Mouse (Mus musculus): ENCODE measurements around the gene Gpr107. TPM values are rescaled to one million over a fixed set of nuclear protein-coding genes. Genes with fewer than 3 reads are reported as not detected.

Gpr107 gene
- polyA plus RNA-seq (2015; fragmentation: Nextera tagmentation; extraction: Ambion mirVana) = 30.0 and 31.1 TPM in 2 replicates

DNA sequence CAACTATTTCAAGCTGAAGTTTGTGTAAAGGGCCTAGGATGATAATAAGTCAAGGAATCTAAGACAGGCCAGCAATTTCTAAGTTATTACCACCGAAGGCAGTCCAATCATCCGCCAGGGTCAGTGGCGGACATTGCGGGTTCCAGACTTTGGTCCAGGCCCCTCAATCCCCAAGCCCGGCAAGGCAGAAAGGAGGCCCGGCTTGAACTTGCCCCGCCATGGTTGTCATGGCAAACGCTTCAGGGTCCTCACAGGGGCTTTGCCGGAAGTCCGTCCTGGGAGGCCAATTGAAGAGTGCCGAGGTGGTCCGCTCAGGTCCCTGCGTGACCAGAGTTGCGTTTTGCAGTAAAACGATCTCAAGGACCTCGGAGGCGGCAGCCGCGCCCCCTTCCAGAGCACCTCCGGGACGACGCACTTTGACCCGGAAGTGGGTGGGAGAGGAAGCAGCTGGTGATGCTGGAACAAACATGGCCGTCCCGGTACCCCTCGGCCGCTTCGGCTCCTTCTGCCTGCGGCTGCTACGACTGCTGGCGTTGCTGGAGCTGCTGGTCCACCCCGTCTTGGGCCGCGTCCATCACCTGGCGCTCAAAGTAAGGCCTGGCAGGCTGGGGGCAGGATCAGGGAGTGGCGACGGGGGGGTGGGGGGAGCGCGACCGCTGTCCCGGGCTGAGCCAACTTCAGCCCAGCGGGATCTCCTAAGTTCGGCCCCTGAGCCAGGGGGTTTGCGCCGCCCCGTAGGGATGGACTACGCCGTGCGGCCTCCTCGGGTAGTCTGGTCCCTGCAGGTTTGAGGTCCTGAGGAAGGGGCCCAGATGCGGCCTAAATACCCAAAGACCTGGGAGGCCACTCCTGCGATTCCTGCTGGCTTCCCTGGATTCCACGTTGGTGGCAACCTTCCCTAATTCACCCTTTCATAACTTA, at the start of gene Gpr107:
Gene Gpr107, plus strand, starts transcription at position 425 of the 921 bp plus-strand sequence.
- Histone ChIP-seq H3K9ac (peak within 1 kb of the TSS; percentile 87), H3K27ac (peak within 1 kb of the TSS; percentile 79), H3K4me1 (replicated peaks) (peaks cover 5% of the 10 kb centered on the region; the same call in 1 of the 2 replicates), H3K36me3 (no peaks in the 10 kb centered on the region), H3K9me3 (no peaks in the 10 kb centered on the region), H3K27me3 (replicated peaks) (no peaks in the 10 kb centered on the region), H3K4me2 (replicated peaks) (peak within 1 kb of the TSS; percentile 65), H3K4me3 (replicated peaks) (peak within 1 kb of the TSS; percentile 97)
- ATAC-seq = peak; percentile 95
- under 1% methylated on average over 51 of the region's 53 CpGs for WGBS

GRCm38 (mm10) chr2:31103321-31103720, 48.8 kb upstream of the Gpr107 start:
- Histone ChIP-seq H3K4me2 (replicated peaks) (no peak overlapping the region), H3K9me3 (no peaks in the 10 kb centered on the region), H3K9ac (no peak overlapping the region), H3K4me1 (replicated peaks) (peaks cover 24% of the 10 kb centered on the region), H3K27me3 (replicated peaks) (no peaks in the 10 kb centered on the region), H3K36me3 (no peaks in the 10 kb centered on the region; the same call in 1 of the 2 replicates), H3K4me3 (replicated peaks) (no peak overlapping the region), H3K27ac (0 out of 2 replicates have a peak overlapping the region, but pooled peaks have one; percentile 22)
- 70% methylated on average over 8 of the region's 8 CpGs for WGBS
- no peak for ATAC-seq

- H3K9ac ChIP-seq = no peak overlapping the region
- no peaks in the 10 kb centered on the region; the same call in 1 of the 2 replicates for H3K36me3 ChIP-seq
- H3K4me2 ChIP-seq (replicated peaks) = no peak overlapping the region
- WGBS = 64% methylated on average over 3 of the region's 3 CpGs
- no peak overlapping the region for H3K4me3 ChIP-seq (replicated peaks)
- peak; percentile 27; the same call in 1 of the 2 replicates for ATAC-seq
- no peaks in the 10 kb centered on the region for H3K9me3 ChIP-seq
- peaks cover 28% of the 10 kb centered on the region for H3K4me1 ChIP-seq (replicated peaks)
- H3K27me3 ChIP-seq (replicated peaks) = no peaks in the 10 kb centered on the region
- H3K27ac ChIP-seq = peak overlapping the region; percentile 74; the same call in 1 of the 2 replicates
These were observed 46.8 kb upstream of the Gpr107 start for GRCm38 (mm10) chr2:31105279-31105678.

DNA sequence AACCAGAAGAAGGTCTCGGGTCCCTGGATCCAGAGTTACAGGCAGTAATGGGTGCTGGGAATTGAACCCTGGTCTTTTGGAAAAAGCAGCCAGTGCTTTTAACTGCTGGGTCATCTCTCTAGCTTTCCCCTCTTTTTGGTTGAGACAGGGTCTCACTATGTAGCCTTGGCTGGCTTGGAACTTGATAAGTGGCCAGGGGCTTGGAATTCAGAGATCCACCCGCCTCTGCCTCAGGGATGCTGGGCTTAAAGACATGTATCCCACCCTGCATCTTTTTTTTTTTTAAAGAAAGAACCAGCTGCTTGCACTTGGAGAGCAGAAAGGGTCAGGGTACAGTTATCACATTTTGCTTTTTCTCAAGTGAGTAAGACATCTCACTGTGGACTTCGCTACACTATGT, 46.1 kb upstream of the Gpr107 start:
- Histone ChIP-seq H3K27ac (peak overlapping the region; percentile 74; the same call in 1 of the 2 replicates), H3K36me3 (no peaks in the 10 kb centered on the region), H3K27me3 (replicated peaks) (no peaks in the 10 kb centered on the region), H3K4me2 (replicated peaks) (no peak overlapping the region), H3K9me3 (no peaks in the 10 kb centered on the region), H3K9ac (no peak overlapping the region), H3K4me1 (replicated peaks) (peaks cover 25% of the 10 kb centered on the region), H3K4me3 (replicated peaks) (no peak overlapping the region)
- 89% methylated on average over 3 of the region's 3 CpGs for WGBS
- ATAC-seq = no peak

GRCm38 (mm10) chr2:31106621-31107320, 45.3 kb upstream of the Gpr107 start:
- ATAC-seq = peak; percentile 74
- Histone ChIP-seq H3K36me3 (no peaks in the 10 kb centered on the region), H3K4me1 (replicated peaks) (peaks cover 27% of the 10 kb centered on the region), H3K4me2 (replicated peaks) (peak overlapping the region; percentile 3; the same call in 1 of the 2 replicates), H3K9ac (no peak overlapping the region), H3K27ac (peak overlapping the region; percentile 74), H3K4me3 (replicated peaks) (no peak overlapping the region), H3K9me3 (no peaks in the 10 kb centered on the region), H3K27me3 (replicated peaks) (no peaks in the 10 kb centered on the region)
- WGBS = 20% methylated on average over 11 of the region's 11 CpGs

GRCm38 (mm10) chr2:31108186-31108585, 43.9 kb upstream of the Gpr107 start:
- no peaks in the 10 kb centered on the region for H3K27me3 ChIP-seq (replicated peaks)
- WGBS = 63% methylated on average over 6 of the region's 6 CpGs
- H3K4me3 ChIP-seq (replicated peaks) = no peak overlapping the region

DNA sequence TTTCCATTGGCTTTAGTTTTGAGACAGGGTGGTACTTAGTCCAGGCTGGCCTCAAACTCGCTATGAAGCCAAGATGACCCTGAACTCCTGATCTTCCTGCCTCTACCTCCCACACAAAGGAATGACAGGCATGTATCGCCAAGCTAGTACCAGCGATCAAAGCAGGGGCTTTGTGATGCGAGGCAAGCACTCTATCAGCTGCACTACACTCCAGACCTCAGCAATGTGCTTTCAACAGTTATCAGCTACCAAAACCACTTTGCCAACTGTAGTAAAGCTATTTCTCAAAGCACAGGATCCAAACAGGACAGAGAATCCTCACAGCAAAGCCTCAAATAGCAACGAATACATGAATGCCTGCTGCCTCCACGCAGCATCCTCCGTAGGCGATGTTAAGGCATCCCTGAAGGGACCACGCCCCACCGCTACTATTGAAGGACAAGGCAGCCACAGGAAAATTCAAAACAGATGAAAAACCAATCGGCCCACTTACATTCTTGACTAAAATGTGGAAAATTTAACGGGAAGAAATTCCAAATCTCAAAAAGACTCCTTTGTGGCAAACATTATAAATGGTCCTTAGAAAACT, 42.1 kb upstream of the Gpr107 start:
- Histone ChIP-seq H3K9ac (no peak overlapping the region), H3K36me3 (no peaks in the 10 kb centered on the region), H3K27me3 (replicated peaks) (no peaks in the 10 kb centered on the region), H3K4me2 (replicated peaks) (no peak overlapping the region), H3K4me3 (replicated peaks) (no peak overlapping the region), H3K4me1 (replicated peaks) (peaks cover 28% of the 10 kb centered on the region), H3K27ac (no peak overlapping the region), H3K9me3 (no peaks in the 10 kb centered on the region)
- WGBS = 75% methylated on average over 12 of the region's 12 CpGs
- no peak for ATAC-seq

More at GRCm38 (mm10) chr2:31108186-31108585, 43.9 kb upstream of the Gpr107 start:
- H3K36me3 ChIP-seq = no peaks in the 10 kb centered on the region
- H3K9ac ChIP-seq = no peak overlapping the region
- peaks cover 27% of the 10 kb centered on the region for H3K4me1 ChIP-seq (replicated peaks)
- ATAC-seq = no peak
- no peak overlapping the region; the same call in 1 of the 2 replicates for H3K27ac ChIP-seq
- no peak overlapping the region for H3K4me2 ChIP-seq (replicated peaks)
- no peaks in the 10 kb centered on the region for H3K9me3 ChIP-seq

DNA sequence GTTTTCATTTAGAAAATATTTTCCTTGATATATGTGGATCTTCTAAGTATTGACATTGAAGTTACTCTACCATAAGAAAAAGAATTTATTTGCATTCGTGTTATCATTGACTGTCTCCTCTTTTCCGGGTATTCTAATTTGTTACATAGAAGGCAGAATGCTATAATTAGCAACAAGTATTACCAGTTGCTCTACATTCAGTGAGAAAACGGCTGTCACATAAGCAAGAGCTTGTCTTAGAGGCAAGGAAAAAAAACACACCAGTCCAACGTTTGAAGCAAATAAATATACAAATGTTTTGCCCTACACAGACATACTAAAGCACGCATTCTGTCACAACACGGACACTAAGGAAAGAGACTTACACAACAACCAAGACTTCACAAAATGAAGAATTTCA, 40.4 kb upstream of the Gpr107 start:
- Histone ChIP-seq H3K27me3 (replicated peaks) (no peaks in the 10 kb centered on the region), H3K36me3 (no peaks in the 10 kb centered on the region), H3K9me3 (no peaks in the 10 kb centered on the region), H3K4me1 (replicated peaks) (peaks cover 36% of the 10 kb centered on the region), H3K9ac (no peak overlapping the region), H3K4me3 (replicated peaks) (no peak overlapping the region), H3K4me2 (replicated peaks) (no peak overlapping the region), H3K27ac (no peak overlapping the region)
- ATAC-seq = no peak
- WGBS = 70% methylated on average over 6 of the region's 6 CpGs

DNA sequence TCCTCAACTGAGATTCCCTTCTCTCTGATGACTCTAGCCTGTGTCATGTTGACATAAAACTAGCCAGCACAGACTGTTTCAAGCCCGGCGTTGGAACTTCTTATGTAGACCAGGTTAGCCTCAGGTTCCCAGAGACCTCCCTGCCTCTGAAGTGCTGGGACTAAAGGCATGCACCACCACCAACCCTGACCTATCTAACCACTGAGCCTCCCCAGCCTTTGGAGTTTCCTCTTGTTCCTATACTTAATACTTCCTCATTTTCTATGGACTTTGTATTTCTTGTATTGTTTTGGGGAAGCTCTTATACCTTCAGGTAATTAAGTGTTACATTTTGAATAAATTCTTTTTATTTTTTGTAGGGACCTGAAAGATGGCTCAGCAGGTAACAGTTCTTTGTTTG, 37.9 kb upstream of the Gpr107 start:
- H3K9me3 ChIP-seq = no peaks in the 10 kb centered on the region
- no peaks in the 10 kb centered on the region for H3K27me3 ChIP-seq (replicated peaks)
- H3K4me1 ChIP-seq (replicated peaks) = peaks cover 21% of the 10 kb centered on the region
- no peak overlapping the region for H3K9ac ChIP-seq
- ATAC-seq = no peak
- H3K27ac ChIP-seq = no peak overlapping the region
- no peak overlapping the region for H3K4me2 ChIP-seq (replicated peaks)
- H3K4me3 ChIP-seq (replicated peaks) = no peak overlapping the region
- H3K36me3 ChIP-seq = no peaks in the 10 kb centered on the region
- 91% methylated on average over 2 of the region's 2 CpGs for WGBS

- peak overlapping the region; percentile 49 for H3K27ac ChIP-seq
- no peak overlapping the region for H3K4me3 ChIP-seq (replicated peaks)
- H3K36me3 ChIP-seq = no peaks in the 10 kb centered on the region
- 40% methylated on average over 10 of the region's 10 CpGs for WGBS
- H3K9me3 ChIP-seq = no peaks in the 10 kb centered on the region
- H3K4me2 ChIP-seq (replicated peaks) = no peak overlapping the region
- H3K9ac ChIP-seq = no peak overlapping the region
- H3K27me3 ChIP-seq (replicated peaks) = no peaks in the 10 kb centered on the region
- peaks cover 25% of the 10 kb centered on the region for H3K4me1 ChIP-seq (replicated peaks)
- ATAC-seq = 0 out of 2 replicates have a peak, but pooled peaks have one; percentile 8
These were observed 36.8 kb upstream of the Gpr107 start for GRCm38 (mm10) chr2:31115091-31115942.

DNA sequence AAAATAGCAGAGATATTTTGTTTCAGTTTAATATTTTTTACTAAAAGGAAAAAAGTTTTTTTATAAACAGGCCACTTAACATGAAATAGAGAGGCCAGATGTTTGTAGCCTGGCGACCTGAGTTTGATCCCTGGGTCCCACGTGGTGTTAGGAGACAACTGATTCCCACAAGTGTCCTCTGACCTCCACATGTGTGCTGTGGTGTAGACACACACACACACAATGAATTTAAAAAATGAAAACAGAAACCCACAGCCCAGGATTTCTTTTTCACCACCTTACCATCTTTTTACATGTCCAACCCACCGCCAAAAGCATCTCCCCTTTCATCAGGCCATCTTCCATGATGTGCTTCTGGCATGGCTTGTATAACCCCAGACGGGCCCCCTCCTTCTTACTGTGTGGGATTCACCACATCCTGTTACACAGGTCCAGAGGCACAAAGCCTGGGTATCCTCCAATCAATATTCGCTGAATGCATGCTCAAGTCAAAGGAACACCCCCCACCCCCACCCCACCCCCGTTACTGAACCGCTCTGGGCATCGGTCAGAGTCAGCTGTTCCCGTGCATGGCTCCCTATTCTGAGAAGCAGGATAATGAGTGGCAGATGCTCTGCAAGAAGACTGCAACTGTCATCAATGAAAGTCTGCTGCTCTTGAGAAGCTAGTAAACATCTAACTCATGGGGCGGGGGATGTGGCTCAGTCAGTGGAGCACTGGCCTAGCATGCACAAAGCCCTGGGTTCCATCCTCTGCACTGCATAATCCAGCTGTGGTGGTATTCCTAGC, 36.0 kb upstream of the Gpr107 start:
- peak; percentile 53; the same call in 1 of the 2 replicates for ATAC-seq
- WGBS = 46% methylated on average over 10 of the region's 10 CpGs
- no peaks in the 10 kb centered on the region for H3K36me3 ChIP-seq
- H3K4me1 ChIP-seq (replicated peaks) = peaks cover 25% of the 10 kb centered on the region
- no peaks in the 10 kb centered on the region for H3K27me3 ChIP-seq (replicated peaks)
- H3K4me2 ChIP-seq (replicated peaks) = no peak overlapping the region
- peak overlapping the region; percentile 54; the same call in 1 of the 2 replicates for H3K27ac ChIP-seq
- no peak overlapping the region for H3K9ac ChIP-seq
- no peak overlapping the region for H3K4me3 ChIP-seq (replicated peaks)
- H3K9me3 ChIP-seq = no peaks in the 10 kb centered on the region
